Mouse (Mus musculus): ENCODE results near the gene Snx27. TPM values are rescaled to one million over a fixed set of nuclear protein-coding genes. Genes with fewer than 3 reads are reported as not detected.
A peak's percentile ranks its signal among the peaks of the same experiment; 100 is the strongest.

Gene Snx27
- polyA plus RNA-seq, 1 experiment from 2014 or later: 71.8 TPM

- Histone ChIP-seq H3K4me2 (ENCODE audit: low read depth, low read length) (peak overlapping the region; percentile 57), H3K4me3 (ENCODE audit: low read depth, low read length) (peak overlapping the region; percentile 63), H3K27me3 (ENCODE audit: control insufficient read depth, insufficient read depth, low read length) (no peaks in the 10 kb centered on the region; the same call in 1 of the 2 replicates), H3K27ac (ENCODE audit: low read depth, low read length) (peak overlapping the region; percentile 88), H3K9me3 (ENCODE audit: control insufficient read depth, low read length) (no peaks in the 10 kb centered on the region), H3K9ac (replicated peaks; ENCODE audit: low read depth, low read length) (peak overlapping the region; percentile 50), H3K4me1 (ENCODE audit: control insufficient read depth, insufficient read depth, low read length) (peaks cover 25% of the 10 kb centered on the region), H3K36me3 (ENCODE audit: control insufficient read depth, insufficient read depth, low read length) (peaks cover 6% of the 10 kb centered on the region; the same call in 1 of the 2 replicates)
- 26% methylated on average over 4 of the region's 4 CpGs for WGBS
- ATAC-seq (ENCODE audit: low read depth): peak; percentile 25
Measured at GRCm38 (mm10) chr3:94477444-94477843, 105.1 kb downstream of the Snx27 start.

DNA sequence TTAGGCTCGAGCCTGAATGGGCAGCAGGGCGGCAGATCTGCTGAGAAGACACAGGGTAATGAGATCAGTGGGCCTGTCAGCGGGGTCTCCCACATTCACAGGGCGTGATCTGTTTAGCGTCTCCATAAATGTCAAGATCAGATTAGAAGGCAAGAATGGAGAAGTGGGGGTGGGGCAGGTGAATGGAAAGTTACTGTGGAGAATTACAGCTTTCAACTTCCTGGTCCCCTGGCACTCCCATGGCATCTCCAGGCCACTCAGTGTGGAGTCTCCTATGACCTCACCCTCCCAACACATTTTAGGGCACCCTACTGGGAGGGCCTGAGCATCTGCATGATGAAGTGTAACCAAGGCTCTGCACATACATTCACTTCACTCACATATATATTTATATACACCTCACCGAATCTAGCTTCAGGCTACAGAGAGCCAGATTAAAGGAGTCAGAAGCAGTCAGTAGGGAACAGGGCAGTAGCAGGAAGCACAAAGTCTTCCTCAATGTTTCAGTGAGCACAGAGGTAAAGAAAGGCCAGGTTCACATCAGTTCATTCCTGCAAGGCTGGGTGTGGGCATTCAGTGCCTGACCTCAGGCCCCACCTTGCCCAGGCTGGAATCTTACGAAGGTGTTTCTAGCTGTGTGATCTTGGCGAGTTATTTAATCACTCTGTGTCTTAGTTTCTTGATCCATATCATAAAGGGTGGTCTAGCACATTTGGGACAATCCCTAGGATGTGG, 106.0 kb downstream of the Snx27 start:
- ATAC-seq (ENCODE audit: low read depth): no peak
- Histone ChIP-seq H3K27ac (ENCODE audit: low read depth, low read length) (0 out of 2 replicates have a peak overlapping the region, but pooled peaks have one; percentile 12), H3K9ac (replicated peaks; ENCODE audit: low read depth, low read length) (no peak overlapping the region), H3K4me1 (ENCODE audit: control insufficient read depth, insufficient read depth, low read length) (peaks cover 21% of the 10 kb centered on the region), H3K4me2 (ENCODE audit: low read depth, low read length) (no peak overlapping the region), H3K36me3 (ENCODE audit: control insufficient read depth, insufficient read depth, low read length) (peaks cover 3% of the 10 kb centered on the region; the same call in 1 of the 2 replicates), H3K9me3 (ENCODE audit: control insufficient read depth, low read length) (no peaks in the 10 kb centered on the region), H3K27me3 (ENCODE audit: control insufficient read depth, insufficient read depth, low read length) (no peaks in the 10 kb centered on the region; the same call in 1 of the 2 replicates), H3K4me3 (ENCODE audit: low read depth, low read length) (no peak overlapping the region)
- WGBS: 55% methylated on average over 8 of the region's 8 CpGs

- Histone ChIP-seq H3K9me3 (ENCODE audit: control insufficient read depth, low read length) (no peaks in the 10 kb centered on the region), H3K27me3 (ENCODE audit: control insufficient read depth, insufficient read depth, low read length) (no peaks in the 10 kb centered on the region; the same call in 1 of the 2 replicates), H3K4me1 (ENCODE audit: control insufficient read depth, insufficient read depth, low read length) (peaks cover 7% of the 10 kb centered on the region; the same call in 1 of the 2 replicates), H3K27ac (ENCODE audit: low read depth, low read length) (no peak overlapping the region), H3K4me2 (ENCODE audit: low read depth, low read length) (no peak overlapping the region), H3K36me3 (ENCODE audit: control insufficient read depth, insufficient read depth, low read length) (no peaks in the 10 kb centered on the region), H3K4me3 (ENCODE audit: low read depth, low read length) (no peak overlapping the region), H3K9ac (replicated peaks; ENCODE audit: low read depth, low read length) (no peak overlapping the region)
- WGBS: 76% methylated on average over 5 of the region's 5 CpGs
- ATAC-seq (ENCODE audit: low read depth): no peak
Measured at GRCm38 (mm10) chr3:94473567-94474232, 108.8 kb downstream of the Snx27 start.

DNA sequence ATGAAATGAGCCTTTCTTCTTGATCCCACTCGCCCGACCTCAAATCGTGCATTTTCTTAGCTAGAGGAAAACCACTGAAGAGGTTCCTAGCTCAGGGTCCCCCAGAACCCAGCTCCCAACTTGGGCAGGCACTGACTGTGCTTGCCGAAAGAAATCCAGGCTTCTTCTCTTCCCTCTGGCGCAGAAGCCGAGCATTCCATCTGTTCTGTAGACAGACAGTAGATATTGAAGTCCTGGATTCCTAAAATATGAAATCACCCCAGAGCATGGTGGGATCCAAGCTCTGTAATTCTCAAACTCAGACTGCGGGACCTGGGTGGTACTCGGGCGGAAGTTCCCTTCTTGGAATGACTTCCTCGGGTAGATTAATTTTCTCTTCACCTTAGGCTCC, 109.4 kb downstream of the Snx27 start:
- no peak overlapping the region for H3K27ac ChIP-seq (ENCODE audit: low read depth, low read length)
- H3K9me3 ChIP-seq (ENCODE audit: control insufficient read depth, low read length): no peaks in the 10 kb centered on the region
- 57% methylated on average over 10 of the region's 10 CpGs for WGBS
- H3K36me3 ChIP-seq (ENCODE audit: control insufficient read depth, insufficient read depth, low read length): no peaks in the 10 kb centered on the region
- H3K4me2 ChIP-seq (ENCODE audit: low read depth, low read length): peak overlapping the region; percentile 51; the same call in 1 of the 2 replicates
- no peak for ATAC-seq (ENCODE audit: low read depth)
- H3K9ac ChIP-seq (replicated peaks; ENCODE audit: low read depth, low read length): no peak overlapping the region
- H3K4me3 ChIP-seq (ENCODE audit: low read depth, low read length): peak overlapping the region; percentile 17; the same call in 1 of the 2 replicates
- H3K4me1 ChIP-seq (ENCODE audit: control insufficient read depth, insufficient read depth, low read length): peaks cover 7% of the 10 kb centered on the region; the same call in 1 of the 2 replicates
- H3K27me3 ChIP-seq (ENCODE audit: control insufficient read depth, insufficient read depth, low read length): no peaks in the 10 kb centered on the region

GRCm38 (mm10) chr3:94472447-94473114, 109.9 kb downstream of the Snx27 start:
- peak; percentile 59; the same call in 1 of the 2 replicates for ATAC-seq (ENCODE audit: low read depth)
- H3K4me2 ChIP-seq (ENCODE audit: low read depth, low read length): peak overlapping the region; percentile 51
- H3K27ac ChIP-seq (ENCODE audit: low read depth, low read length): no peak overlapping the region
- peaks cover 7% of the 10 kb centered on the region; the same call in 1 of the 2 replicates for H3K4me1 ChIP-seq (ENCODE audit: control insufficient read depth, insufficient read depth, low read length)
- H3K27me3 ChIP-seq (ENCODE audit: control insufficient read depth, insufficient read depth, low read length): no peaks in the 10 kb centered on the region
- no peaks in the 10 kb centered on the region for H3K9me3 ChIP-seq (ENCODE audit: control insufficient read depth, low read length)
- 11% methylated on average over 28 of the region's 28 CpGs for WGBS
- no peak overlapping the region for H3K9ac ChIP-seq (replicated peaks; ENCODE audit: low read depth, low read length)
- H3K36me3 ChIP-seq (ENCODE audit: control insufficient read depth, insufficient read depth, low read length): no peaks in the 10 kb centered on the region
- H3K4me3 ChIP-seq (ENCODE audit: low read depth, low read length): peak overlapping the region; percentile 17; the same call in 1 of the 2 replicates

DNA sequence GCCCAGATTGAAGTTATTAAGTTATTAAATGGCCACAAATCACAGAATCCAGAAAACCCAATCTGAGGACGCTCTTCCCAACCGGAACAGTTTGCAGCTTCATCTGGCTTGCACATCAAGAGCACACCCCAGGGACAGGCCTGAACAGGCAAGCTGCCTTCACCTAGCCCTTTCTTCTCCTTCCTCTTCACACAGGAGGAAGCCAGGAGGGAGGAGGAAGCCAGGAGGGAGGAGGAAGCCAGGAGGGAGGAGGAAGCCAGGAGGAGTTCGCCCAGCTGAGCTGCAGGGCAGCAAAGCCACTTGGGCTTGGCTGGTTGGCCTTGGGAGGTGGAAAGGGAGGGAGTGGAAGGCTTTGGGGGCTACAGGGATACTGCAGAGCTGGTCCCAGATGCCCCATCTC, 113.6 kb downstream of the Snx27 start:
- Histone ChIP-seq H3K9me3 (ENCODE audit: control insufficient read depth, low read length) (no peaks in the 10 kb centered on the region), H3K27ac (ENCODE audit: low read depth, low read length) (no peak overlapping the region), H3K27me3 (ENCODE audit: control insufficient read depth, insufficient read depth, low read length) (no peaks in the 10 kb centered on the region), H3K4me3 (ENCODE audit: low read depth, low read length) (no peak overlapping the region), H3K4me1 (ENCODE audit: control insufficient read depth, insufficient read depth, low read length) (peaks cover 17% of the 10 kb centered on the region), H3K36me3 (ENCODE audit: control insufficient read depth, insufficient read depth, low read length) (no peaks in the 10 kb centered on the region), H3K9ac (replicated peaks; ENCODE audit: low read depth, low read length) (no peak overlapping the region), H3K4me2 (ENCODE audit: low read depth, low read length) (no peak overlapping the region)
- WGBS: 45% methylated on average over 3 of the region's 3 CpGs
- ATAC-seq (ENCODE audit: low read depth): no peak

DNA sequence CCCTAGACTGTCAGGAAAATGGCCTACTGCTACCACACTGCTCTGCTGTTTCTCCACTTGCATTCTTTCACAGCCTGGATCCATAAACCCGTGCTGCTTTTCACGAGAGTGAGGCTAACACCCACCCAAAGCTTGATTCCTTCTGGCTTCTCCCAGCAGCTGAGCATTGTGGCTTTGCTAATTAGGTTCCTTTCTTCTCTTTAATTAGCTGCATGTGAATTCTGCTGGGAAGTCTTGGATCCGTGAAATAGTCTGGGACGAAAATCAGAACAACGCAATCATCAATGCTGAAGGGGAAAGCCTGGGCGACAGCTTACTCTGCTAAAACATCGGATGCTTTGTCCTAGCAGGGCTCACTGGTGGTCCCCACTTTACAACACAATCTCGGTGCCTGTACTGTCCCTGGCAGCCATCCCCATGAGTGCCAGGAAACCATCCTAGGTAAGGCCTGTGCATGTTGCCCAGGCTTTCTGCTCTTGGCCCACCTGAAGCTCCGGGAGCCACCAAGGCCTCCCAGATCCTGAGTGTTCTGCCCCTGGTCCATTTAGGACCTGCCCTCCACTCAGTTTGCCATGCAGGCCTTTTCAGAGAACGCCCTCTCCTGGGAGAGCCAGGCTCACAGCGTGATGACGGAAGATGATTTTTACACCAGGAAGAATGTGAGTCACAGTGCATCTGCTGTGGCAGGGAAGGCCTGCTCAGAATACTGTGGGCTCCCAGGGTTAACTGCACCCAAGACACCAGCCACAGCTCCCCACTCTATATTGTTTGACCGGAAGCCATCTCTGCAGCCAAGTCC, 116.7 kb downstream of the Snx27 start:
- H3K27me3 ChIP-seq (ENCODE audit: control insufficient read depth, insufficient read depth, low read length): no peaks in the 10 kb centered on the region
- 32% methylated on average over 13 of the region's 13 CpGs for WGBS
- peak; percentile 67 for ATAC-seq (ENCODE audit: low read depth)
- H3K9ac ChIP-seq (replicated peaks; ENCODE audit: low read depth, low read length): no peak overlapping the region
- peaks cover 17% of the 10 kb centered on the region for H3K4me1 ChIP-seq (ENCODE audit: control insufficient read depth, insufficient read depth, low read length)
- no peak overlapping the region for H3K4me3 ChIP-seq (ENCODE audit: low read depth, low read length)
- H3K9me3 ChIP-seq (ENCODE audit: control insufficient read depth, low read length): no peaks in the 10 kb centered on the region
- H3K27ac ChIP-seq (ENCODE audit: low read depth, low read length): peak overlapping the region; percentile 84
- no peaks in the 10 kb centered on the region for H3K36me3 ChIP-seq (ENCODE audit: control insufficient read depth, insufficient read depth, low read length)
- no peak overlapping the region for H3K4me2 ChIP-seq (ENCODE audit: low read depth, low read length)

GRCm38 (mm10) chr3:94463926-94464578, 118.5 kb downstream of the Snx27 start:
- H3K4me1 ChIP-seq (ENCODE audit: control insufficient read depth, insufficient read depth, low read length): peaks cover 17% of the 10 kb centered on the region
- 0 out of 2 replicates have a peak overlapping the region, but pooled peaks have one; percentile 6 for H3K4me2 ChIP-seq (ENCODE audit: low read depth, low read length)
- ATAC-seq (ENCODE audit: low read depth): peak; percentile 82
- H3K9ac ChIP-seq (replicated peaks; ENCODE audit: low read depth, low read length): no peak overlapping the region
- H3K9me3 ChIP-seq (ENCODE audit: control insufficient read depth, low read length): no peaks in the 10 kb centered on the region
- 29% methylated on average over 11 of the region's 11 CpGs for WGBS
- H3K4me3 ChIP-seq (ENCODE audit: low read depth, low read length): no peak overlapping the region
- no peaks in the 10 kb centered on the region for H3K27me3 ChIP-seq (ENCODE audit: control insufficient read depth, insufficient read depth, low read length)
- H3K36me3 ChIP-seq (ENCODE audit: control insufficient read depth, insufficient read depth, low read length): no peaks in the 10 kb centered on the region
- H3K27ac ChIP-seq (ENCODE audit: low read depth, low read length): peak overlapping the region; percentile 84

Measured in neural tube, embryonic 14.5 days (tissue).